Mouse (Mus musculus) spleen, adult 18-20 months (tissue): Measurements from ENCODE around the gene Ildr2.
A peak's percentile ranks its signal among the peaks of the same experiment; 100 is the strongest.

Experiments used
- DNase-seq, 2 experiments: peaks; one replicate each; pipeline ENCODE4 v3.0.0; 2022; ENCODE audit warnings: mixed read lengths in 2 of 2

Ildr2 gene

GRCm38 (mm10) chr1:166284390-166284789 is 30.5 kb downstream of the Ildr2 start:
- no peak for DNase-seq

- no peak for DNase-seq
Measured at GRCm38 (mm10) chr1:166286231-166286630, 32.3 kb downstream of the Ildr2 start.

DNA sequence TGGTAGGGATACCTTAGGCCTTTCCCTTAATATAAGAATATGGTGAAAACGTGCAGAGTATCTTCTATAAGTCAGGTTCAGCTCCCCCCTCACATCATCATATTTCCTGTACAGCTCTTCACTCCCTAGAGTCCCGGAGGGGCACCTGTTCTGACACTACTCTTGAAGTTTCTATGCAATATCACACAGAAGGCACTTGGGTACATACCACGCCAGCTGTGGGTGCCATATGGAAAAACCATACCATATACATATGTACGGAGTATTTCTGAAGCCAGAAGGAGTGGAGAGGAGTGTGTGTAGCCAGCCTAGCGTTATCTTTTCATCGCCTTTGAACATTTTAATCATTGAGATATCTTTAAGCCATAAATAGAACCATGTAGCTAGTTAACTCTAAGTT is 36.6 kb downstream of the Ildr2 start:
- no peak for DNase-seq

DNA sequence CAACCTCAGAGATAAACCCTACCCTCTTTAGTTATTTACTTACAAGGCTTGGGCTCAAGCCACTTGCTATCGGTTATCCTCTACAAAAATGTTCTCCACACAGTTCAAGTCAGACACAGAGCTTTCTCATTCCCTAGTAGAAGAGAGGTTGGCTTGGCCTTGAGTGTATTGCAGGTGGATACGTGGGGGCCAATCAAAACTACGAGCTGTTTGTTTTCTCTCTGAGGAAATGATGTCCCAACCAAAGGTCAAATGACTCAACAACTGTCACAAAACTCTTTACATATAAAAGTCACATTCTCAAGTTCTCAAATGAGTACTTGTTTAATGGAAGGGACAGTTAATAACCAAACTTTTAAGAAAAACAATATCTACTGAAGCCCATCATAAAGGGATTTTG is 39.1 kb downstream of the Ildr2 start:
- DNase-seq = no peak

- no peak for DNase-seq
Measured at GRCm38 (mm10) chr1:166295548-166295947, 41.6 kb downstream of the Ildr2 start.

DNA sequence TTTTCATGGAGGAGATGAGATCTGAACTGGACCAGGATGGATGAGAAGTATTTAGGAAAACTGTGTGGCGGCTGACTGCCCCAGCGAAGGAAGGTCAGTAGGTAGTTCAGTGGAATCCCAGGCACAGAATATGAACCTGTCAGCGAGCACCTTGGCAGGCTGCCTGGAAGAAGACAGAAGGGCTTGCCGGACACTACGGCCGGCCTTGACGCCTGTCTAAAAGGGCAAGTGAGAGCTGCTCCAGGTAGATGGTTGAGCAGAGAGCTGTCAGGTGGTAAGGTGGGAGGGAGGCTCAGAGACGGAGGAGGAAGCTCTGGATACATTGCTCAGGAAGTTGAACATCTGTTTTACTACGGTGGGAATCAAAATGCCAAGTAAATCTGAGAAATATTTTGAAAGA is 42.4 kb downstream of the Ildr2 start:
- DNase-seq = no peak

DNA sequence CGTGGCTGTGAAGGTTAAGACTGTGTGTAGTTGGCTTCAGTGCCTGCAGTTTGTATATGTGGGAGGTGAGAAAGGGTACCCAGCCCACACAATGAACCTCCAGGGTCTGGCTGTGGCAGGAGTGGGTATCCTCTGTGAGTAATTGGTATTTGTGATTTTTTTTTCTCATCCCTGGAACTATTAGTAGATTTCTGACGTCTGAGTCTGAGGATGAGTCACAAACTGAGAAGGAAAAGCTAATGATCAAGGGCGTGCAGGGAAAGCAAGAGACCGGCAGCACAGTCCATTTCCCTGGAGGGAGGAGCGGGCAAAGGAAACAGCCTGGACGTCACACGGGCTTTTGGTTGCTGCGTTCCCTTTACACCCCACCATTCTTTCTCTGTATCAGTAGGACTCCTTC is 43.0 kb downstream of the Ildr2 start:
- DNase-seq = no peak

DNA sequence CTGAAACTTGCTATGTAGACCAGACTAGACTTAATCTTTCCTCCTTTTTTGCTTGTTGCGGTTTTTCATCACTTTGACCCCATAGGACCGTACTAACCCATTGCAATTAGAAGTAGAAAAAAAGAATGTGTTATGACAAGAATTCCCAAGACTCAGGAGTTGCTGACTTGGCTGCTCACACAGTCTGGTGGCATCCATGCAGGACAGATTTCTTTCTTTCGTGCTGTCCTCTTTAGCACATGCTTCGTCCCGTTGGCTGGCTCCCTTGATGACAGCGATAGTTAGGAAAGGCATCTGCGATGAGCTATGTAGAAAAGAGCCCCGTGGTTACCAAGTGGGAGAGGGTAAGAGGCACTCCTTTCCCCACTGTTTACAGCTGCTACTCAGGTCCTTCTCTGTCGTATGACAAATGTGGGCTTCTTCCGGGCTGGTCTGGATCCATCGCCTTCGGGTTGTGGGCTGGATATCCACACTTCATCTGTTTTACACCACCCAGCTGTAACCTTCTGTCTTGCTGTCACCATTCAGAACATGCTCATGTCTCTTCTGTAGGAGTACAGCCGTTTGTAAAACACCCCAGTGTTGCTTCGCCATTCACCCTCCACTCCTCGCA is 43.7 kb downstream of the Ildr2 start:
- DNase-seq = no peak

DNA sequence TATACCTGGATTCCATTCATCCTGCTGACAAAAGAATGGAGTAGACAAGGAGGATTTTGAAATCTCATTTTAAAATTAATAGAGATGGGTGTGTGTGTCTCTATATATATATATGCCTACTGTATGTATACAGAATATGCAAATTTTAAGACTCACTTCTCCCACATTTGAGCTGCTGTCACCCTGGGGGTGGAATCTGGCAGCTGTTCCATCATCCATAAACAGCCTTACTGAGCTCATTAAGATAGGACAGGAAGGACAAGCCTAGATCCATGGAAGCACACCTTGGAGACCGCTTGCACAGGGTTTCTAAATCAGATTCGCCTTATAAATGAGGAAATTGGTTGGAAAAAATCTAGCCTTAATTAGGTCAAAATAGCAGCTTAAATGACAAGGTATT is 44.9 kb downstream of the Ildr2 start:
- DNase-seq = no peak

DNA sequence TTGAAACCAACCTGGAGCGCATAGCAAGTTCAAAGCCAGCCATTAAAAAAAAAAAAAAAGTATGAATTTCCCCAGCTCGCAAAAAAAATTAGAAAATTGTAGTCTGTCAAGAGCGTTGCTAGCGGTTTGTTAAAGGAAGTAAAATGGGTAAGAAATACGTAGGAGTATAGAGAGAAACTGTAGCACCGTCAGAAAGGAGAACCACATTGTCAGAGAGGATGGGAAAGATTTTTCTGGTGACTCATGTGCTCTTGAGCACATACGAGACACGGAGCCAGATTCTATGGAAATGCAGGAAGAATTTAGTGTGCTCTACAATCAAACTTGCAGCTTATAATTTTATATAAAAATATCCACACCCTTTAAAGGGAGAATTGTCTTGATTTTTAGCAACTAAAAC is 45.9 kb downstream of the Ildr2 start:
- DNase-seq = no peak

DNA sequence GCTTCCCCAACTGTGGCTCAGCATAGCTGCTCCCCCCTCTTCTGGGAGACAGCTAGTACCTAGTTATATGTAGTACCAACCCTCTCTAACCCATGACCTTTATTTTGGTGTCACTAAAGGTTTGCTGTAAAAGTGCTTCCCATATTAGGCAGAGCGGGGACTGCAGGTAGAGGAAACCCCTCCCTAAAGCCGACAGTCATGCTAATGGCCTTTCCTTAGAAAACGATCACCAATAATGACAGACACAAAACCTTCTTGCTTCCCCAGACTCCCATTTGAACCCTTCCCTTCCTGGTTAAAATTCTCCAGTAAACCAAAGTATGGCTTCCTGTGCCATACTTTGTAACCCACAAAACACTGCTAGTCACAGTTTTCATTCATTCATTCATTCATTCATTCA is 46.6 kb downstream of the Ildr2 start:
- DNase-seq = no peak

DNA sequence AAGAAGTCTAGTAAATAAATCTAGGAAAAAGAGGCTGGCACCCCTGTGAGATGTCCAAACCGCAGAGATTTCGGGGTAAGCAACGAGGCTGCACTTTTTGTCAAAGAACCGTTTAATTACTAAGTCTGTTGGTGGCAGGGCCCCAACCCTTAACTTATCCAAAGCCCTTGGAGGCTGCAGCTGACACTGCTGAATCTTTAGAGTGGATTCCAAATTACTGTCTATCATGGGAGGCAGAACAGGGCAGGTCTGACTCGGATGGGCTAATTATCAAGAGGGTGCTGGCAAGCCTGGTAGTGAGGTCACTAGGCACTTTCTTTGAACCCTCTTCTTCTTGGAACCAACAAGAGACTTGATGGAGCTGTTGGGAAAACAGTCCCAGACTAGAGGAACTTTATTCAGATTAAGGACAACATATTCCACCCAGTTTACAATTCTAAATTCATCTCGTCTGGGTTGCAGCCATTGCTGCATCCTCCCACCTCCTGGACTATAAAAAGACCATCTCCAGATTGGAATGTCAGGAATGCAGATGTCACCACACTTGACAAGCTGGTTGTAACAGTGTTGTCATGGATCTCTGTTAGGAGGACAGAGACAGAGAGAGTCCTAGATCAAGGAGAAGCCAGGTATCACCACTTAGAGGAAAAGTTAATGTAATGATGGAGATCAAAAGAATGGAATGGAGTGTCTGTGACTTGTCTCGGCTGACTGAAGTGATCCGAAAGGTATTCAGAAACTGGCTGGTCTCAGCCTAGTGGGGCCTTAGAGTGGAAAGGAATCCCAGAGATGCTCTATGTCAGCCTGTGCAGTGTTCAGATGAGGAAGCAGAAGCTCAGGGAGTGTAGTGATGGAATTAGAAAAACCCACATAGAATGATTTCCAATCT is 50.7 kb downstream of the Ildr2 start:
- no peak for DNase-seq

- DNase-seq = no peak
Measured at GRCm38 (mm10) chr1:166308471-166308850, 54.5 kb downstream of the Ildr2 start.

DNA sequence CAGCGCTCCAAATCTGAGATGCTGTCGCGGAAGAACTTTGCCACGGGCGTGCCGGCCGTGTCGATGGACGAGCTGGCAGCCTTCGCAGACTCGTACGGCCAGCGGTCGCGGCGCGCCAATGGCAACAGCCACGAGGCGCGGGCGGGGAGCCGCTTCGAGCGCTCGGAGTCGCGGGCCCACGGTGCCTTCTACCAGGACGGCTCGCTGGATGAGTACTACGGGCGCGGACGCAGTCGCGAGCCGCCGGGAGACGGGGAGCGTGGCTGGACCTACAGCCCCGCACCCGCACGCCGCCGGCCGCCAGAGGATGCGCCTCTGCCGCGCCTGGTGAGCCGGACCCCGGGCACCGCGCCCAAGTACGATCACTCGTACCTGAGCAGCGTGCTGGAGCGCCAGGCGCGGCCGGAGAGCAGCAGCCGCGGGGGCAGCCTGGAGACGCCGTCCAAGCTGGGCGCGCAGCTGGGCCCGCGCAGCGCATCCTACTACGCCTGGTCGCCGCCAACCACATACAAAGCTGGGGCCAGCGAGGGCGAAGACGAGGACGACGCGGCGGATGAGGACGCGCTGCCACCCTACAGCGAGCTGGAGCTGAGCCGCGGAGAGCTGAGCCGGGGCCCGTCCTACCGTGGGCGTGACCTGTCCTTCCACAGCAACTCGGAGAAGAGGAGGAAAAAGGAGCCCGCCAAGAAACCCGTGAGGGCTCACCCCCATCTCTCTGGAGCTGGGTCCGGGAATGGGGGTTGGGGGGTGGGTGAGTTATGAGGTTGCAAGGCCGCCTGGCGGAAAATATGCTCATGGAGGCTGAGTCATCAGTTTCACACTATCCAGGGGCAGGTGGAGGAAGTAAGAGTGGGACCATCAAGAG is 55.1 kb downstream of the Ildr2 start:
- DNase-seq = no peak

- no peak for DNase-seq
Measured at GRCm38 (mm10) chr1:166311151-166311550, 57.2 kb downstream of the Ildr2 start.

GRCm38 (mm10) chr1:166313637-166314036 is 59.7 kb downstream of the Ildr2 start:
- DNase-seq = no peak

DNA sequence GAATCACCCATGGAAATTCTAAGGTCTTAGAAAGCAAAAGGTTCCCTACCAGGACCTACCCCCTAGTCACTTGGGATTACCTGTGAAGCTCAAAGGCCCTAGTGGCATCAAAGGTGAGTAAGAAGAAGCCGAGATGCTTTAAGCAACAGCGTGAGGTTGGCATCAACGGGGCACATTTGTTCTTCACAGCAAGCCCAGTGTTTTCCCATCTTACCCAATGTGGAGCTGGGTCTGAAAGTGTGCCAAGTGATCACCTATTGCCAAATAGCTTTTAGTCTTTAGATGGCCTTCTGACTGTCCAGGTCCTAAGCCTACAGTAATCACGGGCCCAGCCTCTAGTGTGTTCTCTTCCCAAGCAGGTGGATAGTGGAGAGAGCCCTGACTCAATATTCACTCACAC is 61.8 kb downstream of the Ildr2 start:
- DNase-seq = no peak

DNA sequence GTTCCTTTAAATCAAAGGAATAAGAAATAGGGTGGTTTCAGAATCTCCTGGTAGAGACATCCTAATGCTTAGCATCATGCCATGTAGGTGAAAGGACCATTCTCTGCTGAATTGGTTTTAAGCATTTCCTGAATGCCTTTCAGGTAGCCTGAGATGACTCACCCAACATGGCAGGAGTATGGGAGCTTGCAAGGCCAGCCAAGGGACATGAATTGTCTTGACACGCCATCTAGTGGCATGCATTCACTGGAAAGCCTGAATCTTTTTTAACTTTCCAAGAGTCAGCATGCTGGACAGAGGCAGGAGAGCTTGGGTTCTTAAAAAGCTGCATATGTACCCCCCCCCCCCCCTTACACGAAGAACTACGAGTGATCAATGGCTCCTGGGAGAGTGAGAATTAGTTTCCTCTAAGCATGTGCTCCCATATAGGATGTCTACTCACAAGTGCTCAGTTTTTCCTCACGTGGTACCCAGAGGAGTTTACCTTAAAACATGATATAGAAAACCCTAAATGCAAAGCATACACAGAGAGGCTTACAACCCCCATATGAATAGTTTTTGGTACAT is 65.3 kb downstream of the Ildr2 start:
- DNase-seq = peak in 1 of 2 experiments; percentile 9

GRCm38 (mm10) chr1:166326421-166326820 is 72.5 kb downstream of the Ildr2 start:
- no peak for DNase-seq

- DNase-seq = no peak
Measured at GRCm38 (mm10) chr1:166330752-166331151, 76.8 kb downstream of the Ildr2 start.

GRCm38 (mm10) chr1:166339110-166339509 is 85.2 kb downstream of the Ildr2 start:
- peak in 1 of 2 experiments; percentile 5 for DNase-seq

GRCm38 (mm10) chr1:166342060-166342459 is 88.1 kb downstream of the Ildr2 start:
- no peak for DNase-seq

DNA sequence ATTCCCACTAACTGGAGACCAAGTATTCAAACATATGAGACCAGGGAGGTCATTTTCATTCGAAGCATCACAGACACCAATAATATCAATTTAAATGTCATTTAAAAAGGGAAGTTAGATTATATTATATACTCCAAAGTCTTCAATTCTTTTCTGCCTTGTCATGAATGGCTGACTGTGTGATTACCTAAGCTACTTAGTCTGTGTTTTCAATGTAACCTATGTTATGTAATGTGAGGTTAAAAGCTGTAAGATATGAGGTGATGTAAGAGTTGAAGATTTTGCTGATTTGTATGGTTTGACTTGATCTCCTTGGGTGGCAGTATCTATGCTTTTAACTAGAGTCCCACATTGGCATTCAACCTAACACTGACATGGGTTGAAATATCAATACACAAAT is 88.6 kb downstream of the Ildr2 start:
- no peak for DNase-seq
